Mouse (Mus musculus) E14TG2a.4 (cell line): ENCODE data around the gene Slc46a3.

ENCODE experiments used
- H3K27me3 ChIP-seq: 2 replicates; pipeline ENCODE4 v1.6.1; 2014; ENCODE audit warnings: low read length, control low read depth; ENCODE audit not compliant: insufficient read depth
- H3K36me3 ChIP-seq: 2 replicates; pipeline ENCODE4 v1.6.1; 2014; ENCODE audit warnings: low read length, control low read depth; ENCODE audit not compliant: insufficient read depth
- H3K4me1 ChIP-seq: replicated peaks from 2 replicates; pipeline ENCODE4 v1.6.1; 2014; ENCODE audit warnings: low read depth, low read length, control low read depth
- H3K4me3 ChIP-seq: replicated peaks from 2 replicates; pipeline ENCODE4 v1.5.1; 2014; ENCODE audit warnings: mild to moderate bottlenecking, low read length
- H3K9me3 ChIP-seq: 2 replicates; pipeline ENCODE4 v1.6.1; 2014; ENCODE audit warnings: low read length, control low read depth
- CTCF ChIP-seq: conservative IDR thresholded peaks from 2 replicates; pipeline ENCODE4 v1.5.1; 2014; ENCODE audit warnings: low read length
- NANOG ChIP-seq: IDR thresholded peaks from 2 replicates; pipeline ENCODE4 v1.6.1; 2014; ENCODE audit warnings: borderline replicate concordance, low read length, mixed read lengths
- POU5F1 ChIP-seq: IDR thresholded peaks from 2 replicates; pipeline ENCODE4 v1.6.1; 2014; ENCODE audit warnings: low read length, borderline replicate concordance

Slc46a3 gene

DNA sequence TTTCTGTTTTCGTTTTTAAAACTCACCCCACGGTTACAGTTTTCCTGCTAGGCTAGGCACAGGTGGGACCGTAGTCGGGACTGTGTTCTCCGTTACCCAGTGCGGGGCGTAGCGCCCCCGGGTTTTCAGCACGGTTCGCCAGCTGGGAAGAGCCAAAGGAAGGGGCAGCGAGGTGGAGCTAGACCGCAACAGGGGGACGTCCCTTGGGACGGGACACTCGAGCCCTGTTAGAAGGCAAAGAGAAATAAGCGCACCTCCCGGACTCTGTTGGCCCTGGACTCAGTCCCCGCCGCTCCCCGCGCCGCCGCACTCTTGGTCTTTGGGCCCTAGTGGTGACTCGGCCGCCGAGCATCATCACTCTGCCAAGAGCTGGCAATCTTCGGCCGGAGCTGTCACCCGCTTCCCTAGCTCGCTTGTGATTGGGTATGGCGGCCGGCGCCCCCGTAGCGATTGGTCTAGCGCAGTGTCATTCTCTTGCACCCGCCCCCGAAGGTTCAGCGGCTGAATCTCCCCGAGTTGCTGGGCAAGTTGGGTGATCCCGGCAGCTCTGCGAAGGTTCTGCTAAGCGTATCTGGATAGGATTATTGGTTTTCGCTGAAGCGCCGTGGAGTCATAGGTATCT, at the start of gene Slc46a3:
Gene Slc46a3 (minus strand): TSS at position 361 of the 622 bp plus-strand sequence.
- TF ChIP-seq NANOG (no peak), POU5F1 (no peak), CTCF (no peak; the same call in 1 of the 2 replicates)
- Histone ChIP-seq H3K27me3 (peaks cover 8% of the 10 kb centered on the region), H3K4me3 (peak within 1 kb of the TSS; percentile 83)

DNA sequence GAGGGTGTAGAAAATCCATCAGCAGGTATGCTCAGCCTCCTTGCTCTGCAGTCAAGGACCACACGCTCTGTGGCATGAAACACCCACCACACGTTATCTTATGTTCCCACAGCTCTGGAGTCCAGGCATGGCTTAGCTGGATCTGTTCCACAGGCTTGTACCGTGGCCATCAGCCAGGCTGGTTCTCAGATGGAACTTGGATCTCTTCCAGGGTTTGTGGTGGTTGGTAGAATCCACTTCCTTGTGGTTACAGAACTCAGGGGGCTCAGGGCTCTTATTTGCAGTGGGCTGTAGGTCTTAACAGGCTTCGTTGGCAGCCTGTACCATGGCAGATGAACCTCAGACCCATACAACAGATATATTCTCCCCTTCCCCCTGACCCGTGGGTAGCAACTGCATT, 44.6 kb upstream of the Slc46a3 start:
- Histone ChIP-seq H3K36me3 (no peaks in the 10 kb centered on the region), H3K27me3 (no peaks in the 10 kb centered on the region), H3K4me3 (no peak overlapping the region), H3K4me1 (peaks cover 20% of the 10 kb centered on the region), H3K9me3 (peaks cover 4% of the 10 kb centered on the region; the same call in 1 of the 2 replicates)
- TF ChIP-seq POU5F1: no peak

More for the DNA sequence above, at the start of gene Slc46a3:
- 0 out of 2 replicates have a peak, but pooled peaks cover 3% of the 10 kb centered on the region for H3K36me3 ChIP-seq
- no peaks in the 10 kb centered on the region for H3K9me3 ChIP-seq
- peaks cover 76% of the 10 kb centered on the region for H3K4me1 ChIP-seq

GRCm38 (mm10) chr5:147935096-147935495, 40.5 kb upstream of the Slc46a3 start:
- no peaks in the 10 kb centered on the region for H3K36me3 ChIP-seq
- no peak overlapping the region for H3K4me3 ChIP-seq
- no peaks in the 10 kb centered on the region for H3K4me1 ChIP-seq
- TF ChIP-seq NANOG (no peak), CTCF (no peak), POU5F1 (no peak)
- no peaks in the 10 kb centered on the region; the same call in 1 of the 2 replicates for H3K9me3 ChIP-seq
- H3K27me3 ChIP-seq: no peaks in the 10 kb centered on the region

GRCm38 (mm10) chr5:147928668-147929497, 34.3 kb upstream of the Slc46a3 start:
- TF ChIP-seq CTCF (peak; percentile 78), POU5F1 (no peak)
- peaks cover 14% of the 10 kb centered on the region for H3K4me1 ChIP-seq
- no peaks in the 10 kb centered on the region for H3K9me3 ChIP-seq
- no peaks in the 10 kb centered on the region for H3K36me3 ChIP-seq
- no peak overlapping the region for H3K4me3 ChIP-seq
- H3K27me3 ChIP-seq: no peaks in the 10 kb centered on the region

GRCm38 (mm10) chr5:147925935-147926604, 31.5 kb upstream of the Slc46a3 start:
- no peaks in the 10 kb centered on the region for H3K27me3 ChIP-seq
- H3K4me3 ChIP-seq: no peak overlapping the region; the same call in 1 of the 2 replicates
- TF ChIP-seq NANOG: no peak
- peak; percentile 100 for TF ChIP-seq CTCF
- TF ChIP-seq POU5F1: no peak
- H3K4me1 ChIP-seq: peaks cover 19% of the 10 kb centered on the region
- no peaks in the 10 kb centered on the region for H3K9me3 ChIP-seq
- H3K36me3 ChIP-seq: no peaks in the 10 kb centered on the region

DNA sequence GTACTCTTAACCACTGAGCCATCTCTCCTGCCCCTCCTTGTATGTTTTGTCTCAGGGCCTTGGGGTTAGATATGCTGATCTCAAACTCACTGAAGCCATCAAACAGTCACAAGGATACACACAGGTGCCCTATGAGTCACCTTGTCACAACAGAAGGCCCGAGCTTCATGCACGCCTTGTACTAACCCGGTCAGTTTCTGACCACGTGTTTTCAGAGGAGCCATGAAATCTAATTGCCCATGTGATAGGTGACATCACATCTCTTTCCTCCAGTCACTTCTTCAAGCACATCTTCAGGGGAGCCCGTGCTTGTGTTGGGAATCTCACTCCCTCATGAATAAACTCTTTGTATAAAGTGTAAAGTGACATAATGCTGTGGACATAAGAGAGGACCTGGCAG, 30.0 kb upstream of the Slc46a3 start:
- Histone ChIP-seq H3K27me3 (no peaks in the 10 kb centered on the region), H3K4me1 (peaks cover 15% of the 10 kb centered on the region), H3K4me3 (no peak overlapping the region), H3K36me3 (no peaks in the 10 kb centered on the region), H3K9me3 (no peaks in the 10 kb centered on the region)
- TF ChIP-seq CTCF: no peak
- TF ChIP-seq NANOG: no peak
- no peak for TF ChIP-seq POU5F1

- no peak for TF ChIP-seq CTCF
- TF ChIP-seq NANOG: no peak
- TF ChIP-seq POU5F1: no peak
- Histone ChIP-seq H3K27me3 (no peaks in the 10 kb centered on the region; the same call in 1 of the 2 replicates), H3K36me3 (no peaks in the 10 kb centered on the region)
Observed at GRCm38 (mm10) chr5:147918044-147918846, 23.6 kb upstream of the Slc46a3 start.

GRCm38 (mm10) chr5:147916171-147916570, 21.6 kb upstream of the Slc46a3 start:
- Histone ChIP-seq H3K27me3 (no peaks in the 10 kb centered on the region; the same call in 1 of the 2 replicates), H3K4me1 (peaks cover 37% of the 10 kb centered on the region), H3K4me3 (no peak overlapping the region), H3K9me3 (no peaks in the 10 kb centered on the region), H3K36me3 (no peaks in the 10 kb centered on the region)
- TF ChIP-seq NANOG (no peak), CTCF (no peak), POU5F1 (no peak)

More at GRCm38 (mm10) chr5:147918044-147918846, 23.6 kb upstream of the Slc46a3 start:
- Histone ChIP-seq H3K9me3 (no peaks in the 10 kb centered on the region), H3K4me3 (no peak overlapping the region), H3K4me1 (peaks cover 29% of the 10 kb centered on the region)
